1 mouse cellular context compared by ENCODE assay signal in the genomic region with DNA sequence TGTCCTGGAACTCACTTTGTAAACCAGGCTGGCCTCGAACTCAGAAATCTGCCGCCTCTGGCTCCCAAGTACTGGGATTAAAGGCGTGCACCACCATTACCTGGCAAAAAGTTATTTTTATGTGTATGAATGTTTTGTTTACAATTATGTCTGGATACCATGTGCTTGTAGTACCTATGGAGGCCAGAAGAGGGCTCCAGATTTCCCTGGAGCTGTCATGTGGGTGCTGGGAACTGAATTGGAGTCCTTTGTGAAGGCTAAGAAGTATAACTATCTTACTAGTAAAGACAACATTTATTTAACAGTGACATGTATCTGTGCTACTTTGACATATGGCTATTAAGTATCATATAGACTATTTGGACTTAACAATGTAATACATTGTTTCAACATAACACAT.
TF ChIP-seq lines count a peak whose summit lies in the region.

No protein-coding gene starts in this region.

TF ChIP-seq in MEL, 35 proteins besides CTCF, POLR2A, EP300 and RAD21:
- TF ChIP-seq SMC3 (IDR thresholded peaks at IDR 0.05; ENCODE audit: low read depth, low read length), result peak; percentile 52
- no peak for TF ChIP-seq USF1 (IDR thresholded peaks at IDR 0.05; ENCODE audit: low read depth, low read length)
- TF ChIP-seq SIN3A (IDR thresholded peaks at IDR 0.05; ENCODE audit: low read length), result peak; percentile 40; the same call in 1 of the 2 replicates
- no peak for TF ChIP-seq ZMIZ1 (IDR thresholded peaks at IDR 0.05; ENCODE audit: low read depth, low read length)
- TF ChIP-seq MAX (IDR thresholded peaks at IDR 0.05; ENCODE audit: low read length), result peak; percentile 68
- TF ChIP-seq MYC (IDR thresholded peaks at IDR 0.05; ENCODE audit: low read depth, low read length), result peak; percentile 74
